Mouse (Mus musculus): Measurements from ENCODE around the gene Mei1. TPM values are rescaled to one million over a fixed set of nuclear protein-coding genes. Genes with fewer than 3 reads are reported as not detected.

Gene Mei1
- total RNA-seq, 2 experiments from 2014 or later, result 0.72 to 0.79 TPM

- intact Hi-C loops (cut with DNase I), result no loop called here
- DNase-seq (ENCODE audit: low spot score in 2 of 2), result peak; percentile 82 to 84
Measured at GRCm38 (mm10) chr15:82165332-82166239, 95.8 kb downstream of the Mei1 start.

DNA sequence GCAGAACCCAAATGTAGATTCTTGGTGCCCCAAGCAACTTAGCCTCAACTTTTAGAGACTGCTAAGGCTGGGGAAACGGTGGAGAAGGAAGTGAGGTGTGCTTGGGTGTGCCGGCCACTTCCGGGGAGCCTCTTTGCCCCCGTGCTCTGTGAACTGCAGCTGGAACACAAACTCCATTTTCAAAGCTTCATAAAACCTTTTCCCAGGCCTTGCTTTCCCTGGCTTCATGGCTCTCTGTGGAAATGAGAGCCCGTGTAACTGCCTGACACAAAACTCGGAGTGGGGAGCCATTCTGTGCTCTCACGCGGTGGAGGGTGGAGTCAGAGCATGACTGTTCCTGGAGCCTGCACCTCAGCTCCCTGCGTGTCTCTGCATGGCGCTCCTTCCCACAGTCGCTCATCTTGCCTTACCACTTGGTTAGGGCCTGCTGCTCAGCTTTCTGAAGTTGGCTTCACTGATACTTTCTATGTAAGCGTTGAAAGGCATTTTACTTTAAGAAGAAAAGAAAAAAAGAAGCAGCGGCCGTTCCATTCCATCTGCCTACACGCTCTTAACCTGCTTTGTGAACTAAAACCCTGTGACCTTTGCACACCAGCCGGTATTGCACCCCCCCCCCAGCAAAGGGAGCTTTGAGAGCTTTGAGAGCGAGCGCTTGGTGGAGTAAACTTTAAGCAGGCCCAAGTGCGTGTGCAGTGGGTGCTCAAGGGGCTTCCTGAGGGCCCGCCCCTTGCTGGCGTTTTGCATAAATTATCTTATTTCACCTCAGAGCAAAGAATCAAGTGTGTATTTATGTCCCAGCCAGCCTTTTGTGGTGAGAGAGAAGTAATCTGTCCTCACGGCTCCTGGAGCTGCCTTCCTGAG lies 96.7 kb downstream of the Mei1 start:
- intact Hi-C loops (cut with DNase I), result no loop called here
- no peak for DNase-seq (ENCODE audit: low spot score in 2 of 2)

DNA sequence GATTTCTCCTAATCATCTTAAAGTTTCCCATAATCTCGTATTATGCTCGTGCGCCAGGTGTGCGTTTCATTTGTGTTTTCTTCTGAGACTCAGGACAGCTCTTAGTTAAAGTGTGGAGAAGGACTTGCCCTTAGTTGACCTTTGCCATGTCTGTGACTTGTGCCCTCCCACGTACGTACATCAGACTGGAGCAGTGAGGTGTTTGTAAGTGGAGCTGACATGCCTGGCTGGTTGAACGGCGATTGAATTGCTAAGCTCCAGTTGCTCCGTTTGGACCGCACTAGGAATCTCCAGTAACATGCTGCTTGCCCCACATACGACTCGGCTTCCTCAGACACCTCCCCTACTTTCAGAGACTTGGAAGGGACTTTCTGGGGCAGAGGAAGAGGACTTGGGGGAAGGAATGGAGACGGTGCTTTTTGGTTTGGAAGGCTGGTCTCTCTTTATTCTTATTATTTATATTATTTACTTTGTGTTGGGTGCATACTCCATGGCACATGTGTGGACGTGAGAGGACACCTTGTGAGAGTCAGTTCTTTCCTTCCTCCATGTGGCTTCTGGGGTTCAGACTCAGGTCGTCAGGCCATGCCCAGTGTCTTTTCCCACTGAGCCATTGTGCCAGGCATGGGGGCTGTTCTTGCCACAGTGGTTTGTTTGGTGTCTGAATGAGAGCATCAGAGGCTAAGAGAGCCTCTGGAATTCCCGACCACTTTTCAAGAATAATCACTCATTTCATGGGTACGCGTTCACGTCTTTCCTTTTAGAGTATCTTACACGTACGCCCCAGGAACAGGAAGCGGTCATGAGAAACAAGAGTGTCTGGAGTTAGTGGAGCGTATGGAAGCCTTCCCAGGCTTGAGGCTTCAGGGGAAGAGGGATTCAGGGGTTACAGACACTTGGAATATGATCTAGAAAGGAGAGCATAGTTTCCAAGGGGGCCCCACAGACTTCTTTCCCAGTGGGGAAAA lies 97.7 kb downstream of the Mei1 start:
- DNase-seq (ENCODE audit: low spot score in 2 of 2), result no peak
- intact Hi-C loops (cut with DNase I), result no loop called here

DNA sequence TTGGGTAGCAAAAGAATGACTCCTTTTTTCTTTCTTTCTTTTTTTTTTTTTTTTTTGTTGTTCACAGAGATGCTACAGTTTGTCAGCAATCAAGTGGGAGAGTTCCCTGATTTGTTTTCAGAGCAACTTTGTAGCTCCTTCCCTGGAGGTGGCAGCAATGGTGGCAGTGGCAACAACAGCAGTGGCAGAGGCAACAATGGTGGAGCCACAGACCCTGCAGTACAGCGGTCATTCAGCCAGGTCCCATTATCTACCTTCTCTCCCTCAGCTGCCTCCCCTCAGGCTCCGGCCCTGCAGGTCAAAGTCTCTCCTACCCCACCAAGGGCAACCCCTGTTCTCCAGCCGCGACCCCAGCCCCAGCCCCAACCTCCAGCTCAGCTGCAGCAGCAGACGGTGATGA lies 99.9 kb downstream of the Mei1 start:
- intact Hi-C loops (cut with DNase I), result no loop called here
- DNase-seq (ENCODE audit: low spot score in 2 of 2), result no peak

- intact Hi-C loops (cut with DNase I), result no loop called here
- no peak for DNase-seq (ENCODE audit: low spot score in 2 of 2)
Measured at GRCm38 (mm10) chr15:82170437-82171377, 100.9 kb downstream of the Mei1 start.

- no peak for DNase-seq (ENCODE audit: low spot score in 2 of 2)
- intact Hi-C loops (cut with DNase I), result no loop called here
Measured at GRCm38 (mm10) chr15:82172648-82173047, 102.9 kb downstream of the Mei1 start.

DNA sequence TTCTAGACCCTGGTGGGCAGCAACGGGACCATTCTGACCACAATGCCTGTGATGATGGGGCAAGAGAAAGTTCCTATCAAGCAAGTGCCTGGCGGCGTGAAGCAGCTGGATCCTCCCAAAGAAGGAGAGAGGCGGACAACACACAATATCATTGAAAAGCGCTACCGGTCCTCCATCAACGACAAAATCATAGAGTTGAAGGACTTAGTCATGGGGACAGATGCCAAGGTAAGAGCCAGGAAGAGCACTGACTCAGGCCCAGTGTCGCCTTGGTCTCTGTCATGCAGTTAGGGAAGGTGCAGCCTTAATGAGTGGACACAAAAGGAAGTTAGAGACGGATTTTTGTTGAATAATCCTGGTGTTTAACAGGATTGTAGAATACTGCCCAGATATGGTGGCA lies 105.3 kb downstream of the Mei1 start:
- intact Hi-C loops (cut with DNase I), result no loop called here
- DNase-seq (ENCODE audit: low spot score in 2 of 2), result no peak

Other genes starting within 250 kb of the Mei1 start
- gene Tob2, start 211.2 kb upstream of the Mei1 start, total RNA-seq (2021), result 10 to 100 TPM; 25.8 to 31.8 TPM
- 10 to 100 TPM; 31.8 to 39.8 TPM for gene Phf5a, start 198.1 kb upstream of the Mei1 start, total RNA-seq (2021)
- 100 to 1,000 TPM; 445 to 467 TPM for gene Aco2, start 197.7 kb upstream of the Mei1 start, total RNA-seq (2021)
- gene Polr3h, start 143.8 kb upstream of the Mei1 start, total RNA-seq (2021), result 10 to 100 TPM; 52.8 to 53.9 TPM
- 100 to 1,000 TPM; 109 to 112 TPM for gene Csdc2, start 133.2 kb upstream of the Mei1 start, total RNA-seq (2021)
- gene Pmm1, start 109.1 kb upstream of the Mei1 start, total RNA-seq (2021), result 100 to 1,000 TPM; 190 to 201 TPM
- not detected for gene 1700029P11Rik, start 89.5 kb upstream of the Mei1 start, total RNA-seq (2021)
- gene Xrcc6, start 82.2 kb upstream of the Mei1 start, total RNA-seq (2021), result 10 to 100 TPM; 18.7 to 23.9 TPM
- 100 to 1,000 TPM; 103 to 117 TPM for gene Desi1, start 36.1 kb upstream of the Mei1 start, total RNA-seq (2021)
- 100 to 1,000 TPM in 1 of 2 experiments, 10 to 100 TPM in 1; 91.1 to 102 TPM for gene Snu13, start 22.4 kb upstream of the Mei1 start, total RNA-seq (2021)
- gene 4930407I10Rik, start 10.8 kb upstream of the Mei1 start, total RNA-seq (2021), result not detected
- gene Ccdc134, start 57.9 kb downstream of the Mei1 start, total RNA-seq (2021), result 10 to 100 TPM; 10.1 to 12.9 TPM
- 100 to 1,000 TPM; 173 to 195 TPM for gene Srebf2, start 77.2 kb downstream of the Mei1 start, total RNA-seq (2021)
- 1 to 10 TPM; 4.1 to 4.7 TPM for gene Shisa8, start 142.8 kb downstream of the Mei1 start, total RNA-seq (2021)
- under 1 TPM; 0.27 to 0.35 TPM for gene Tnfrsf13c, start 154.4 kb downstream of the Mei1 start, total RNA-seq (2021)
- 1 to 10 TPM; 3.3 to 5.0 TPM for gene Cenpm, start 174.8 kb downstream of the Mei1 start, total RNA-seq (2021)
- gene 1500009C09Rik, start 182.4 kb downstream of the Mei1 start, total RNA-seq (2021), result 100 to 1,000 TPM; 104 TPM
- 100 to 1,000 TPM; 428 to 442 TPM for gene Sept3, start 204.9 kb downstream of the Mei1 start, total RNA-seq (2021)
- not detected for gene Wbp2nl, start 229.0 kb downstream of the Mei1 start, total RNA-seq (2021)

Measured in left cerebral cortex, postnatal 14 days (tissue).